Mouse (Mus musculus) midbrain, embryonic 14.5 days (tissue): ENCODE results near the gene Prdx6b. TPM values are rescaled to one million over a fixed set of nuclear protein-coding genes. Genes with fewer than 3 reads are reported as not detected.

Source experiments
- ATAC-seq: fragments of 200-750 bp; cut with Nextera tagmentation; 2 replicates; pipeline ENCODE4 v1.8.0; 2017; ENCODE audit warnings: moderate number of reproducible peaks, moderate library complexity; ENCODE audit not compliant: low FRiP score, low TSS enrichment
- DNase-seq: peaks from one replicate; pipeline ENCODE4 v3.0.0-alpha.2; 2015
- H3K27ac ChIP-seq: fragments of 300-500 bp; sonication (generic); replicated peaks from 2 replicates; pipeline ENCODE4 v1.5.1; 2014; ENCODE audit warnings: mild to moderate bottlenecking, low read depth, low read length, moderate library complexity
- H3K27me3 ChIP-seq: fragments of 300-500 bp; sonication (generic); 2 replicates; pipeline ENCODE4 v1.6.1; 2014; ENCODE audit warnings: low read length, control low read depth, mixed read lengths; ENCODE audit not compliant: control insufficient read depth, insufficient read depth
- H3K36me3 ChIP-seq: fragments of 300-500 bp; sonication (generic); 2 replicates; pipeline ENCODE4 v1.6.1; 2014; ENCODE audit warnings: low read length, control low read depth; ENCODE audit not compliant: control insufficient read depth, insufficient read depth
- H3K4me1 ChIP-seq: fragments of 300-500 bp; sonication (generic); 2 replicates; pipeline ENCODE4 v1.6.1; 2014; ENCODE audit warnings: mild to moderate bottlenecking, antibody characterized with exemption, low read length, control low read depth; ENCODE audit not compliant: control insufficient read depth, insufficient read depth
- H3K4me2 ChIP-seq: fragments of 300-500 bp; sonication (generic); 2 replicates; pipeline ENCODE4 v1.6.1; 2014; ENCODE audit warnings: mild to moderate bottlenecking, low read length, moderate library complexity
- H3K4me3 ChIP-seq: fragments of 300-500 bp; sonication (generic); replicated peaks from 2 replicates; pipeline ENCODE4 v1.5.1; 2014; ENCODE audit warnings: low read depth, low read length
- H3K9ac ChIP-seq: fragments of 300-500 bp; sonication (generic); replicated peaks from 2 replicates; pipeline ENCODE4 v1.6.1; 2014; ENCODE audit warnings: mild to moderate bottlenecking, low read length, moderate library complexity
- H3K9me3 ChIP-seq: fragments of 300-500 bp; sonication (generic); 2 replicates; pipeline ENCODE4 v1.6.1; 2016; ENCODE audit warnings: low read length, control low read depth, mixed read lengths; ENCODE audit not compliant: control insufficient read depth
- WGBS: fragments of 180-500 bp; shearing (Covaris S2); extraction: QIAGEN DNeasy Blood & Tissue Kit; methylation state at CpG from one replicate; pipeline ENCODE4 v1.1.7; 2014; 5-methylcytosine and 5-hydroxymethylcytosine counted together
- polyA plus RNA-seq: library from polyadenylated mRNA; unstranded; fragments of >200 nt; fragmentation: Nextera tagmentation; extraction: Ambion mirVana; gene quantifications from 2 replicates; pipeline ENCODE4 v1.2.1, GENCODE M21; 2014

Prdx6b gene
- polyA plus RNA-seq, 1 experiment from 2014 or later: not detected

- H3K9me3 ChIP-seq: no peaks in the 10 kb centered on the region
- H3K27me3 ChIP-seq: no peaks in the 10 kb centered on the region
- no peaks in the 10 kb centered on the region for H3K36me3 ChIP-seq
- no peak overlapping the region for H3K9ac ChIP-seq
- H3K4me3 ChIP-seq: no peak overlapping the region
- WGBS: 67% methylated on average over 4 of the region's 4 CpGs
- peaks cover 4% of the 10 kb centered on the region; the same call in 1 of the 2 replicates for H3K4me1 ChIP-seq
- ATAC-seq (no peak), DNase-seq (no peak)
- no peak overlapping the region for H3K4me2 ChIP-seq
- H3K27ac ChIP-seq: no peak overlapping the region
Observed at GRCm38 (mm10) chr2:80311350-80311749, 19.1 kb downstream of the Prdx6b start.

GRCm38 (mm10) chr2:80314201-80314600 is 21.9 kb downstream of the Prdx6b start:
- Histone ChIP-seq H3K4me1 (peaks cover 8% of the 10 kb centered on the region; the same call in 1 of the 2 replicates), H3K4me2 (no peak overlapping the region), H3K9me3 (no peaks in the 10 kb centered on the region), H3K27ac (no peak overlapping the region), H3K4me3 (no peak overlapping the region), H3K9ac (no peak overlapping the region), H3K36me3 (peaks cover 8% of the 10 kb centered on the region), H3K27me3 (no peaks in the 10 kb centered on the region)
- ATAC-seq (no peak), DNase-seq (no peak)
- 65% methylated on average over 1 of the region's 1 CpGs for WGBS

GRCm38 (mm10) chr2:80314854-80315241 is 22.6 kb downstream of the Prdx6b start:
- DNase-seq (no peak), ATAC-seq (peak; percentile 15; the same call in 1 of the 2 replicates)
- Histone ChIP-seq H3K4me1 (peaks cover 8% of the 10 kb centered on the region; the same call in 1 of the 2 replicates), H3K27me3 (no peaks in the 10 kb centered on the region), H3K4me3 (peak overlapping the region; percentile 96), H3K9ac (peak overlapping the region; percentile 94; the same call in 1 of the 2 replicates), H3K4me2 (peak overlapping the region; percentile 68), H3K9me3 (no peaks in the 10 kb centered on the region), H3K27ac (peak overlapping the region; percentile 92; the same call in 1 of the 2 replicates), H3K36me3 (peaks cover 12% of the 10 kb centered on the region)
- 52% methylated on average over 7 of the region's 7 CpGs for WGBS

- Histone ChIP-seq H3K4me1 (peaks cover 8% of the 10 kb centered on the region; the same call in 1 of the 2 replicates), H3K27me3 (no peaks in the 10 kb centered on the region), H3K36me3 (peaks cover 16% of the 10 kb centered on the region), H3K27ac (peak within 1 kb of the TSS; percentile 92), H3K9me3 (no peaks in the 10 kb centered on the region), H3K9ac (peak within 1 kb of the TSS; percentile 94), H3K4me2 (peak within 1 kb of the TSS; percentile 68), H3K4me3 (peak within 1 kb of the TSS; percentile 96)
- WGBS: under 1% methylated on average over 72 of the region's 72 CpGs
- DNase-seq (peak; percentile 95), ATAC-seq (peak; percentile 94)
Observed at GRCm38 (mm10) chr2:80315242-80316161, 23.2 kb downstream of the Prdx6b start, which contains the start of gene Dnajc10. Dnajc10 (plus strand) TSS chr2:80315466.

GRCm38 (mm10) chr2:80322878-80323277 is 30.6 kb downstream of the Prdx6b start:
- Histone ChIP-seq H3K27ac (no peak overlapping the region), H3K36me3 (peaks cover 71% of the 10 kb centered on the region), H3K4me1 (no peaks in the 10 kb centered on the region), H3K4me3 (no peak overlapping the region), H3K9ac (no peak overlapping the region), H3K9me3 (no peaks in the 10 kb centered on the region), H3K4me2 (no peak overlapping the region), H3K27me3 (no peaks in the 10 kb centered on the region)
- DNase-seq (no peak), ATAC-seq (no peak)
- WGBS: 93% methylated on average over 4 of the region's 4 CpGs

GRCm38 (mm10) chr2:80325779-80326178 is 33.5 kb downstream of the Prdx6b start:
- H3K9ac ChIP-seq: no peak overlapping the region
- H3K4me3 ChIP-seq: no peak overlapping the region
- no peaks in the 10 kb centered on the region for H3K9me3 ChIP-seq
- ATAC-seq (no peak), DNase-seq (no peak)
- H3K4me2 ChIP-seq: no peak overlapping the region
- WGBS: 93% methylated on average over 2 of the region's 2 CpGs
- H3K27ac ChIP-seq: no peak overlapping the region
- no peaks in the 10 kb centered on the region for H3K4me1 ChIP-seq
- no peaks in the 10 kb centered on the region for H3K27me3 ChIP-seq
- peaks cover 75% of the 10 kb centered on the region for H3K36me3 ChIP-seq

- peaks cover 69% of the 10 kb centered on the region for H3K36me3 ChIP-seq
- WGBS: 96% methylated on average over 6 of the region's 6 CpGs
- H3K9ac ChIP-seq: no peak overlapping the region
Observed at GRCm38 (mm10) chr2:80327272-80327671, 35.0 kb downstream of the Prdx6b start.

GRCm38 (mm10) chr2:80328961-80329653 is 36.8 kb downstream of the Prdx6b start:
- H3K4me2 ChIP-seq: no peak overlapping the region
- H3K9me3 ChIP-seq: no peaks in the 10 kb centered on the region
- no peak overlapping the region for H3K4me3 ChIP-seq
- 96% methylated on average over 7 of the region's 7 CpGs for WGBS
- DNase-seq (no peak), ATAC-seq (no peak)
- H3K9ac ChIP-seq: no peak overlapping the region
- no peaks in the 10 kb centered on the region for H3K27me3 ChIP-seq
- no peaks in the 10 kb centered on the region for H3K4me1 ChIP-seq
- no peak overlapping the region for H3K27ac ChIP-seq
- peaks cover 65% of the 10 kb centered on the region for H3K36me3 ChIP-seq

More at GRCm38 (mm10) chr2:80327272-80327671, 35.0 kb downstream of the Prdx6b start:
- Histone ChIP-seq H3K27me3 (no peaks in the 10 kb centered on the region), H3K9me3 (no peaks in the 10 kb centered on the region), H3K4me2 (no peak overlapping the region), H3K4me3 (no peak overlapping the region), H3K4me1 (no peaks in the 10 kb centered on the region), H3K27ac (no peak overlapping the region)
- ATAC-seq (no peak), DNase-seq (no peak)
